Mouse (Mus musculus): ENCODE data around the gene Nptx1. TPM values are rescaled to one million over a fixed set of nuclear protein-coding genes. Genes with fewer than 3 reads are reported as not detected.

The Nptx1 gene
- polyA plus RNA-seq, 1 experiment, result not detected

DNA sequence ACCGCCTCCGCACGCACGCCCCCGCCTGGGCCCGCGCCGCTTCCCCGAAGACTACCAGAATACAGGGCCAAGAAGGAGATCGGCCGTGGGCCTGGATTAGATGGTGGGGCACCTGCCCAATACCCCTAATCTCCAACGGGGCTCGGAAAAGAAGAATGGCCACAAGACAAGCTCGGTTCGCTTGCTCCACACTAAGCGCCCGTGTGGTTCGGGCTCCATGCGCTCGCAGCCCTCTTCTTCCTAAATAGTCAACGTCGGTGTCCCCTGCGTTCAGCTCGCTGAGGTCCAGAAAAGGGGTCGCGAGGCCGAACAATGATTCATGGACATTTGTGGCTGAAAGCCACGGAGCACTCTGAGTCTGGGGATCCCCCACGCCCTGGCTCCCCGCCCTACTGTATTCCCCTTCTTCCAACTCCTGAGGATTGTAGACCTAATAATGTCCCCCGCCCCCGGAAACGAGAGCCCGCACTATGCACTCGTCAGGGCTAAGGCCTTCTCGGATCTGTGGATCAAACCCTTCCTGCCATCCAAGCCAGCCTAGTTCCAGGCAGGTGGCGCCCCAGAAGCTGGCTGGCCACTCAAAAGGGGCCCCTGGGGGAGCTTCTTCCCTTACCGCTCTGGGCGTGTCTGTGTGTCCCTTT is 518 bp upstream of the Nptx1 start:
- H3K4me1 ChIP-seq (ENCODE audit: control insufficient read depth, insufficient read depth, low read length), result peaks cover 4% of the 10 kb centered on the region
- H3K4me3 ChIP-seq (replicated peaks; ENCODE audit: control insufficient read depth, low read depth, low read length), result no peak overlapping the region
- TF ChIP-seq CTCF (IDR thresholded peaks at IDR 0.05; ENCODE audit: control insufficient read depth, insufficient read depth, low read length), result no peak
- TF ChIP-seq POLR2A (IDR thresholded peaks at IDR 0.05; ENCODE audit: borderline replicate concordance, control insufficient read depth, low read depth, low read length), result no peak
- H3K27ac ChIP-seq (ENCODE audit: control insufficient read depth, insufficient read depth, low read depth, low read length, poor library complexity), result no peak overlapping the region
- WGBS, result 3% methylated on average over 39 of the region's 39 CpGs

GRCm38 (mm10) chr11:119546496-119547182 is 914 bp downstream of the Nptx1 start:
- 2% methylated on average over 46 of the region's 46 CpGs for WGBS
- Histone ChIP-seq H3K4me3 (replicated peaks; ENCODE audit: control insufficient read depth, low read depth, low read length) (no peak overlapping the region), H3K27ac (ENCODE audit: control insufficient read depth, insufficient read depth, low read depth, low read length, poor library complexity) (no peak overlapping the region), H3K4me1 (ENCODE audit: control insufficient read depth, insufficient read depth, low read length) (no peaks in the 10 kb centered on the region; the same call in 1 of the 2 replicates)
- no peak for TF ChIP-seq CTCF (IDR thresholded peaks at IDR 0.05; ENCODE audit: control insufficient read depth, insufficient read depth, low read length)
- no peak for TF ChIP-seq POLR2A (IDR thresholded peaks at IDR 0.05; ENCODE audit: borderline replicate concordance, control insufficient read depth, low read depth, low read length)

- Histone ChIP-seq H3K4me3 (replicated peaks; ENCODE audit: control insufficient read depth, low read depth, low read length) (no peak overlapping the region), H3K4me1 (ENCODE audit: control insufficient read depth, insufficient read depth, low read length) (no peaks in the 10 kb centered on the region; the same call in 1 of the 2 replicates), H3K27ac (ENCODE audit: control insufficient read depth, insufficient read depth, low read depth, low read length, poor library complexity) (no peak overlapping the region)
- TF ChIP-seq CTCF (IDR thresholded peaks at IDR 0.05; ENCODE audit: control insufficient read depth, insufficient read depth, low read length) (no peak), POLR2A (IDR thresholded peaks at IDR 0.05; ENCODE audit: borderline replicate concordance, control insufficient read depth, low read depth, low read length) (no peak)
- 6% methylated on average over 10 of the region's 10 CpGs for WGBS
Measured at GRCm38 (mm10) chr11:119545741-119546495, 1.6 kb downstream of the Nptx1 start.

GRCm38 (mm10) chr11:119545281-119545680 is 2.3 kb downstream of the Nptx1 start:
- TF ChIP-seq POLR2A (IDR thresholded peaks at IDR 0.05; ENCODE audit: borderline replicate concordance, control insufficient read depth, low read depth, low read length) (no peak), CTCF (IDR thresholded peaks at IDR 0.05; ENCODE audit: control insufficient read depth, insufficient read depth, low read length) (no peak)
- 34% methylated on average over 3 of the region's 3 CpGs for WGBS
- Histone ChIP-seq H3K27ac (ENCODE audit: control insufficient read depth, insufficient read depth, low read depth, low read length, poor library complexity) (no peak overlapping the region), H3K4me1 (ENCODE audit: control insufficient read depth, insufficient read depth, low read length) (no peaks in the 10 kb centered on the region; the same call in 1 of the 2 replicates), H3K4me3 (replicated peaks; ENCODE audit: control insufficient read depth, low read depth, low read length) (no peak overlapping the region)

- Histone ChIP-seq H3K4me1 (ENCODE audit: control insufficient read depth, insufficient read depth, low read length) (no peaks in the 10 kb centered on the region; the same call in 1 of the 2 replicates), H3K4me3 (replicated peaks; ENCODE audit: control insufficient read depth, low read depth, low read length) (no peak overlapping the region), H3K27ac (ENCODE audit: control insufficient read depth, insufficient read depth, low read depth, low read length, poor library complexity) (no peak overlapping the region)
- WGBS, result 77% methylated on average over 15 of the region's 15 CpGs
- TF ChIP-seq POLR2A (IDR thresholded peaks at IDR 0.05; ENCODE audit: borderline replicate concordance, control insufficient read depth, low read depth, low read length) (no peak), CTCF (IDR thresholded peaks at IDR 0.05; ENCODE audit: control insufficient read depth, insufficient read depth, low read length) (no peak)
Measured at GRCm38 (mm10) chr11:119544518-119545105, 2.9 kb downstream of the Nptx1 start.

GRCm38 (mm10) chr11:119543816-119544517 is 3.6 kb downstream of the Nptx1 start:
- Histone ChIP-seq H3K4me1 (ENCODE audit: control insufficient read depth, insufficient read depth, low read length) (no peaks in the 10 kb centered on the region; the same call in 1 of the 2 replicates), H3K27ac (ENCODE audit: control insufficient read depth, insufficient read depth, low read depth, low read length, poor library complexity) (no peak overlapping the region), H3K4me3 (replicated peaks; ENCODE audit: control insufficient read depth, low read depth, low read length) (no peak overlapping the region)
- no peak for TF ChIP-seq CTCF (IDR thresholded peaks at IDR 0.05; ENCODE audit: control insufficient read depth, insufficient read depth, low read length)
- no peak for TF ChIP-seq POLR2A (IDR thresholded peaks at IDR 0.05; ENCODE audit: borderline replicate concordance, control insufficient read depth, low read depth, low read length)
- 63% methylated on average over 16 of the region's 16 CpGs for WGBS

GRCm38 (mm10) chr11:119542886-119543285 is 4.7 kb downstream of the Nptx1 start:
- Histone ChIP-seq H3K4me1 (ENCODE audit: control insufficient read depth, insufficient read depth, low read length) (no peaks in the 10 kb centered on the region; the same call in 1 of the 2 replicates), H3K4me3 (replicated peaks; ENCODE audit: control insufficient read depth, low read depth, low read length) (no peak overlapping the region), H3K27ac (ENCODE audit: control insufficient read depth, insufficient read depth, low read depth, low read length, poor library complexity) (no peak overlapping the region)
- TF ChIP-seq POLR2A (IDR thresholded peaks at IDR 0.05; ENCODE audit: borderline replicate concordance, control insufficient read depth, low read depth, low read length) (no peak), CTCF (IDR thresholded peaks at IDR 0.05; ENCODE audit: control insufficient read depth, insufficient read depth, low read length) (no peak)
- 60% methylated on average over 5 of the region's 5 CpGs for WGBS
